22 mouse cellular contexts compared by ENCODE assay signal in genomic region chr13:59363428-59363827, GRCm38 (mm10).
A peak's percentile ranks its signal among the peaks of the same experiment; 100 is the strongest.
DNase-seq lines count a peak whose midpoint lies in the region; ATAC-seq and TF ChIP-seq lines count a peak whose summit lies in the region.
"Had no signal": no experiment of that assay in that cellular context is flagged by ENCODE, and none has a peak within 500 bp of the region (broad histone marks: within the 10 kb centered on the region; RNA-seq: fewer than 3 reads in every experiment).

No protein-coding gene starts in this region.

- no peak overlapping the region for H3K4me2 ChIP-seq in midbrain, postnatal 0 days (ENCODE audit: low read depth, low read length, poor library complexity, severe bottlenecking)
- H3K4me2 ChIP-seq: embryonic facial prominence, embryonic 13.5 days; heart, embryonic 12.5 days; hindbrain, embryonic 14.5 days; intestine, embryonic 15.5 days had no signal

- no peaks in the 10 kb centered on the region for H3K36me3 ChIP-seq in midbrain, postnatal 0 days (ENCODE audit: insufficient read depth, low read length)
- no peaks in the 10 kb centered on the region for H3K36me3 ChIP-seq in midbrain, embryonic 10.5 days
- H3K36me3 ChIP-seq: embryonic facial prominence, embryonic 13.5 days; heart, embryonic 12.5 days; intestine, embryonic 15.5 days had no signal

- intact Hi-C loops in gastrocnemius, postnatal 14 days (cut with DNase I; ENCODE audit: low total_unique reads), result loop anchor here (10.0 kb wide), 2 partner anchors 559 to 719 kb away; partner anchors contain the start of gene Ntrk2

- DNase-seq in layer of hippocampus, adult 11-12 months (ENCODE audit: low spot score), result peak; percentile 25
- DNase-seq in layer of hippocampus, adult 9-10 months (ENCODE audit: low spot score), result no peak
- peak; percentile 31 for DNase-seq in midbrain, postnatal 0 days (ENCODE audit: low spot score)
- no peak for DNase-seq in midbrain, embryonic 10.5 days (ENCODE audit: low spot score)
- peak; percentile 53 for DNase-seq in ES-CJ7 (ENCODE audit: low read depth, low spot score)
- peak; percentile 69 for DNase-seq in brain, embryonic 14.5 days (ENCODE audit: low read depth)
- no peak for DNase-seq in heart, postnatal 4 days
- DNase-seq in gastrocnemius, postnatal 14 days, result no peak
- DNase-seq: adrenal gland, postnatal 14 days; cerebellum, adult 11-12 months; gastrocnemius, adult 2 months; heart, postnatal 14 days; kidney, postnatal 36 days; liver; lung, postnatal 10 days had no signal

- peak; percentile 24; the same call in 1 of the 2 replicates for TF ChIP-seq CTCF in midbrain, postnatal 0 days (IDR thresholded peaks at IDR 0.05)
- TF ChIP-seq CTCF in brain, embryonic 14.5 days (IDR thresholded peaks at IDR 0.05; ENCODE audit: borderline replicate concordance, extremely low read depth, insufficient read depth, insufficient read length), result peak; percentile 24; the same call in 1 of the 2 replicates

- no peaks in the 10 kb centered on the region for H3K9me3 ChIP-seq in midbrain, postnatal 0 days (ENCODE audit: low read length)
- no peaks in the 10 kb centered on the region for H3K9me3 ChIP-seq in midbrain, embryonic 10.5 days (replicated peaks)
- H3K9me3 ChIP-seq: embryonic facial prominence, embryonic 13.5 days; heart, embryonic 12.5 days; intestine, embryonic 15.5 days had no signal

- H3K4me1 ChIP-seq in midbrain, postnatal 0 days (ENCODE audit: insufficient read depth, low read length), result no peaks in the 10 kb centered on the region
- 0 out of 2 replicates have a peak, but pooled peaks cover 4% of the 10 kb centered on the region for H3K4me1 ChIP-seq in midbrain, embryonic 10.5 days
- H3K4me1 ChIP-seq: intestine, embryonic 15.5 days had no signal

- H3K4me3 ChIP-seq in midbrain, postnatal 0 days (ENCODE audit: low read depth, low read length), result no peak overlapping the region
- H3K4me3 ChIP-seq in midbrain, embryonic 10.5 days, result no peak overlapping the region
- H3K4me3 ChIP-seq: embryonic facial prominence, embryonic 13.5 days; gastrocnemius, adult 2 months; heart, embryonic 12.5 days; intestine, embryonic 15.5 days had no signal

- H3K27ac ChIP-seq in midbrain, postnatal 0 days (ENCODE audit: low read depth, low read length), result no peak overlapping the region
- no peak overlapping the region for H3K27ac ChIP-seq in midbrain, embryonic 10.5 days (replicated peaks)
- H3K27ac ChIP-seq: embryonic facial prominence, embryonic 13.5 days; gastrocnemius, adult 2 months; hindbrain, embryonic 14.5 days; intestine, embryonic 15.5 days had no signal

- no peak for ATAC-seq in midbrain, postnatal 0 days (ENCODE audit: low FRiP score)
- ATAC-seq: intestine, embryonic 15.5 days; midbrain, embryonic 16.5 days; Patski had no signal

- no peaks in the 10 kb centered on the region for H3K27me3 ChIP-seq in midbrain, postnatal 0 days (ENCODE audit: insufficient read depth, low read length)
- H3K27me3 ChIP-seq in midbrain, embryonic 10.5 days (ENCODE audit: low read depth, poor library complexity, severe bottlenecking), result no peaks in the 10 kb centered on the region
- H3K27me3 ChIP-seq: CH12.LX; embryonic facial prominence, embryonic 13.5 days; heart, embryonic 12.5 days; intestine, embryonic 15.5 days had no signal

- 67% methylated on average over 10 of the region's 10 CpGs for WGBS in midbrain, postnatal 0 days
- 81% methylated on average over 10 of the region's 10 CpGs for WGBS in midbrain, embryonic 10.5 days

- no peak for TF ChIP-seq POLR2A in brain, embryonic 14.5 days (IDR thresholded peaks at IDR 0.05; ENCODE audit: borderline replicate concordance, extremely low read depth, insufficient read depth, insufficient read length, poor library complexity, severe bottlenecking)

- H3K9ac ChIP-seq in midbrain, postnatal 0 days (replicated peaks; ENCODE audit: low read length, poor library complexity, severe bottlenecking), result no peak overlapping the region
- H3K9ac ChIP-seq: embryonic facial prominence, embryonic 13.5 days; heart, embryonic 12.5 days; hindbrain, embryonic 14.5 days; intestine, embryonic 15.5 days had no signal

Comparison
In these comparisons a context has a peak if more than half of its experiments do, and no peak if none do; other contexts are left out.
1. DNase-seq: peak in layer of hippocampus, adult 11-12 months (single experiment), midbrain, postnatal 0 days (single experiment), ES-CJ7 (single experiment) and brain, embryonic 14.5 days (single experiment); none in layer of hippocampus, adult 9-10 months (single experiment), midbrain, embryonic 10.5 days (single experiment), heart, postnatal 4 days (single experiment) and gastrocnemius, postnatal 14 days (single experiment).